Mouse (Mus musculus) erythroblast, embryonic 14.5 days (primary cell): Measurements from ENCODE around the gene Pdxp.

Experiments
- GATA1 ChIP-seq: IDR thresholded peaks from 2 replicates; pipeline ENCODE4 v1.6.1; 2012; ENCODE audit warnings: low read length, inconsistent platforms, mixed read lengths
- TAL1 ChIP-seq: IDR thresholded peaks from 3 replicates; pipeline ENCODE4 v1.6.1; 2012; ENCODE audit warnings: low read length, inconsistent platforms, mixed read lengths

DNA sequence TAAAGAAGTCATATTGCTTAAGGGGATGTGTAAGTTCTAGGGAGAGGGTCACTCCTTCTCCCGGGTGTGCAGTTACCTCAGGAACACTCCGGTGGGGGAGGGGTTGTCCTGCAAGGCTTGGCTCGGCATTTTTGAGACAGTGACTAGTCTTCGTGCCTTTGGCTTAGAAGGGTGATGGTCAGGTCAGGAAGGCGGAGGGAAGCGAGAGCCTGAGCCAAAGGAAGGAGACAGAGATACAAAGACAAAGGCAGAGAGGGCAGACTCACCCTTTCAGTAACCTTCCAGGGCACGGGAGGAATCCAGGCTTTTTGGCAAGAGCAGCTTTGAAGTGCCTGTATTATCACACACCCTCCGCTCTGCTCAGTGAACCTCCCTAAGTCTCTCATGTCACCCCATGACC lies 11.4 kb downstream of the Pdxp start:
- TF ChIP-seq TAL1: no peak
- TF ChIP-seq GATA1: no peak
